Mouse (Mus musculus): ENCODE data around the gene Fpr1. TPM values are rescaled to one million over a fixed set of nuclear protein-coding genes. Genes with fewer than 3 reads are reported as not detected.

The Fpr1 gene
- polyA plus RNA-seq (2014; fragmentation: Illumina TruSeq; extraction: RNeasy Lipid Tissue Mini Kit (QIAGEN cat#74804); ENCODE audit: low read depth, low replicate concordance) = 5.5 TPM

GRCm38 (mm10) chr17:17883840-17884239 lies at the start of gene Fpr1:
TSS of gene Fpr1 (minus strand) at chr17:17883940.

DNA sequence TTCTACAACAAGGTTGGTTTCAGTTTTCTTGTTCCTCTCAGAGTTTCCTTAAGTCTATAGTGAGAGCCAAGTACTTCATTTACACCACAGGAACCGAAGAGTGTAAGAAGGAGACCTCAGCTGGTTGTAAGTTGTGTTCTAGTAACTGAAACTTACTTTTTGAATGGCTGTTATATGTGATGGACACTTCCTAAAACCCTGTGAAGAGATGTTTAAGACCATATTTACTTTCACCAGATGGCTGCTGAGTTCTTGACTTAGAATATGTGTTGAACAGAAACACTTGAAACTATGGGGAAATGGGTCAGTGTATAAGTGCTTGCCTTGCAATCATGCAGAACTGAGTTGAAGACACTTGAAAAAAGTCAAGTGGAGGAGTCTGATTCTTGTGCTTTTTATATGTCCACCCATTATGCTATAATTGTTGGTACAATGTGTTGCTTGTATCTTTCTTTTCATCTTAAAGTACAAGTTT lies 4.1 kb upstream of the Fpr1 start, which contains the start of the genes Fpr2 and Fpr3:
Gene Fpr2, plus strand, starts transcription at position 51 of the 475 bp plus-strand sequence.
Gene Fpr3, plus strand, starts transcription at position 79 of the 475 bp plus-strand sequence.

GRCm38 (mm10) chr17:17855064-17855838 lies 28.5 kb downstream of the Fpr1 start, which contains the start of gene Has1:
TSS of gene Has1 (minus strand) at chr17:17855205.

DNA sequence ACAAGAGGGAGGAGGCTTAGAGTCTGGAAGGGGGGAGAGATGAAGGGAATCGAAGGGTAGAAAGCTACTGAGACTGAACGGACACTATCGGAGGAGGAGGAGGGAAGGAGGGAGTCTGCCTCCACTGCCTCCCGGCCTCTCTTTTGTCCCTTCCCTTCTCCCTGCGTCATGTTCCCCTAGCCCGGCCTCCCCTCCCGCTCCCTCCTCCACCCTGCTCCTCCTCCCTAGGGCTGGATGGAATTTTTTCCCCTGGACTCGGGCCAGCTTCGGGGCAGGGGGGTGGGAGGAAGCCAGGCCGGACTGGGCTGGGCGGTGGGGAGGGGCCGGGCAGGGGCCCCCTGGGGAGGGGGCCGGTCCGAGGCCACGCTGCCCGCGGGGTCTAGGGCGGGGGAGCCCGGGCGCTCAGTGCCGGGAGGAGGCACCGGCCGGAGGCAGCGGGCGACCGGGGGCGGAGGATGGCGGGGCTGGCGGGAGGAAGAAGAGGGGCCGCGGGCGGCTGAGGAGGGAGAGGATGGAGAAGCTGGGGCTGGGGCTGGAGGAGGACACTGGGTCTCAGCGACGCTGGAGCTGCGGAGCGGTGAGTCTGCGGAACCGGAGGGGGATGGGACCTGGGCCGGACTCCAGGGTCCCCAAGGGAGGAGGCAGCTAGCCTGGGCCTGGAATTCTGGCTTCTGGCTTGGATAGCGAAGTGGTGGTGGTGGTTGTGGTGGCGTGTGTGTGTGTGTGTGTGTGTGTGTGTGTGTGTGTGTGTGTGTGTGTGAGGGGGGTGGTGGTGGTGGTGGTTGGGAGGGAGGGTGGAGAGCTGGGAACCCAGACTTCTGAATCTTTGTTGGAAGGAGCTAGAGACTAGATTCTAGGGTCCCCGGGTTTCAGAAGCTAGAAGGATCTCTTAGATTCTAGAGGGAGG lies 56.7 kb downstream of the Fpr1 start, which contains the start of gene Spaca6:
Gene Spaca6, plus strand, starts transcription at position 408 of the 907 bp plus-strand sequence.

Other genes starting within 250 kb of the Fpr1 start
- gene Vmn2r90, start 180.2 kb downstream of the Fpr1 start, polyA plus RNA-seq (2014; fragmentation: Illumina TruSeq; extraction: RNeasy Lipid Tissue Mini Kit (QIAGEN cat#74804); ENCODE audit: low read depth, low replicate concordance) = not detected
- 3.1 TPM for gene Spaca6, start 56.8 kb downstream of the Fpr1 start, polyA plus RNA-seq (2014; fragmentation: Illumina TruSeq; extraction: RNeasy Lipid Tissue Mini Kit (QIAGEN cat#74804); ENCODE audit: low read depth, low replicate concordance)
- gene Has1, start 28.7 kb downstream of the Fpr1 start, polyA plus RNA-seq (2014; fragmentation: Illumina TruSeq; extraction: RNeasy Lipid Tissue Mini Kit (QIAGEN cat#74804); ENCODE audit: low read depth, low replicate concordance) = not detected
- gene Fpr2, start 3.9 kb upstream of the Fpr1 start, polyA plus RNA-seq (2014; fragmentation: Illumina TruSeq; extraction: RNeasy Lipid Tissue Mini Kit (QIAGEN cat#74804); ENCODE audit: low read depth, low replicate concordance) = 4.8 TPM
- gene Fpr3, start 3.9 kb upstream of the Fpr1 start, polyA plus RNA-seq (2014; fragmentation: Illumina TruSeq; extraction: RNeasy Lipid Tissue Mini Kit (QIAGEN cat#74804); ENCODE audit: low read depth, low replicate concordance) = not detected
- not detected for gene Fpr-rs4, start 137.8 kb upstream of the Fpr1 start, polyA plus RNA-seq (2014; fragmentation: Illumina TruSeq; extraction: RNeasy Lipid Tissue Mini Kit (QIAGEN cat#74804); ENCODE audit: low read depth, low replicate concordance)
- not detected for gene Vmn2r124, start 165.5 kb upstream of the Fpr1 start, polyA plus RNA-seq (2014; fragmentation: Illumina TruSeq; extraction: RNeasy Lipid Tissue Mini Kit (QIAGEN cat#74804); ENCODE audit: low read depth, low replicate concordance)
- gene Vmn2r91, start 201.1 kb upstream of the Fpr1 start, polyA plus RNA-seq (2014; fragmentation: Illumina TruSeq; extraction: RNeasy Lipid Tissue Mini Kit (QIAGEN cat#74804); ENCODE audit: low read depth, low replicate concordance) = not detected

Data from liver, adult 10 weeks (tissue).